In the genomic region with DNA sequence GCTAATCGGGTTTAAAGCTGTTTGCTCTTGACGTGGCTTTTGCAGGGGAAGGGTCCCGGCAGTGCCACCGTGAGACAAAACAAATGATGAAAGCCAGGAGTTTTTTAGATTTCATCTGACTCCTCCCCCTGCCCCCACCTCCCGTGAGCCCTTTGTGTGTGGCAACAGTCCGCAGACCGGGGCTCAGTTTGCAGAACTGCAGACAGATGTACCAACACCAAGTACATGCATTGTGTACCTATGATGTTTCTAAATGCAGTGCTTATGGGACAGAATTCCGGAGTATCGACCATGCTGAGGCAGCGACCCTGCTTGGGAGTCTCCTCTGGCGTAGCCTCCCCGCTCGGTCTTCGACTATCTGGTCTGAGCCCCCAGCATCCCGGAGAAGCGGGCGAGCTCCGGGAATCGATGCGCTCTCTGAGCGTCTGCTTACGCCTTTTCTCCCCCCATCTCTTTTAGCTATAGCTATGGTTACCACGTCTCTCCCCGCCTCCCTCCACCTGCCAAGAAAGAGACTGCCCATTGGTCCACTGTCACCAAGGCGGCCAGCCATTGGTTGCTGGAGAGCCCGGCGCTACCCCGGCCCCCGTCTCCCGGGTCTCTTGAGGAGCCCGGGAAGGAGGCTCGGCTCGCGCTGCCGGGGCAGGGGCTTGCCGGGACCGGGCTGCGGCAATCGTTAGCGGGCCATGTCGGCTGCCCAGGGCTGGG, we compare ENCODE assay signal across 8 mouse cellular contexts. TPM values are rescaled to one million over a fixed set of nuclear protein-coding genes. Genes with fewer than 3 reads are reported as not detected.
A peak's percentile ranks its signal among the peaks of the same experiment; 100 is the strongest.
DNase-seq lines count a peak whose midpoint lies in the region; ATAC-seq lines count a peak whose summit lies in the region.

A gene (plus strand): TSS at position 561 of the 708 bp plus-strand sequence.

- no peaks in the 10 kb centered on the region for H3K9me3 ChIP-seq in lung, embryonic 16.5 days (ENCODE audit: control insufficient read depth, low read length)

- WGBS in lung, embryonic 16.5 days = under 1% methylated on average over 41 of the region's 41 CpGs

- no peaks in the 10 kb centered on the region; the same call in 1 of the 2 replicates for H3K4me1 ChIP-seq in lung, embryonic 16.5 days (replicated peaks; ENCODE audit: control insufficient read depth, insufficient read depth, low read length)

- peak within 1 kb of the TSS; percentile 83 for H3K4me3 ChIP-seq in lung, embryonic 16.5 days (ENCODE audit: low read length)

- H3K4me2 ChIP-seq in lung, embryonic 16.5 days (ENCODE audit: low read depth, low read length) = peak within 1 kb of the TSS; percentile 65

- H3K9ac ChIP-seq in lung, embryonic 16.5 days (ENCODE audit: low read length) = peak within 1 kb of the TSS; percentile 87

- ATAC-seq in hematopoietic stem cell, adult 5-6 weeks (replicated peaks in 1 of 2; ENCODE audit: insufficient read depth in 1 of 2, low FRiP score in 2 of 2, low TSS enrichment in 1 of 2, low read depth in 1 of 2, poor library complexity in 2 of 2, severe bottlenecking in 2 of 2) = peak; percentile 96
- peak; percentile 100 for ATAC-seq in lung, embryonic 16.5 days (ENCODE audit: low read depth)

- no peaks in the 10 kb centered on the region for H3K27me3 ChIP-seq in lung, embryonic 16.5 days (ENCODE audit: control insufficient read depth, insufficient read depth, low read depth, low read length)

- H3K27ac ChIP-seq in lung, embryonic 16.5 days (ENCODE audit: low read length) = peak within 1 kb of the TSS; percentile 96

- H3K36me3 ChIP-seq in lung, embryonic 16.5 days (ENCODE audit: control insufficient read depth, insufficient read depth, low read length) = no peaks in the 10 kb centered on the region

- peak; percentile 98 for DNase-seq in MEL-GATA-1-ER (ENCODE audit: extremely low read depth, low read depth)
- peak; percentile 100 for DNase-seq in cerebellum, adult 8-10 months
- peak; percentile 100 for DNase-seq in forelimb bud, embryonic 11.5 days (ENCODE audit: low read depth, low spot score)
- DNase-seq in layer of hippocampus, adult 9-10 months (ENCODE audit: low spot score) = peak; percentile 98
- peak; percentile 100 for DNase-seq in ovary, postnatal 10 days (ENCODE audit: low spot score)
- peak; percentile 99 to 100 for DNase-seq in thymus, postnatal 10 days (ENCODE audit: low spot score in 2 of 2)

RNA-seq across cellular contexts. Expression of the gene that starts here (rescaled TPM):
- total RNA-seq in hematopoietic stem cell, adult 5-6 weeks (2017) = 46.0 and 57.0 TPM in 2 replicates
- polyA plus RNA-seq in lung, embryonic 16.5 days (2015; fragmentation: Nextera tagmentation; extraction: Ambion mirVana) = 19.3 and 22.6 TPM in 2 replicates

Comparison
In these comparisons a context has a peak if more than half of its experiments do, and no peak if none do; other contexts are left out.
1. Peak in every context shown above with its lines: DNase-seq, ATAC-seq, H3K4me3 ChIP-seq and H3K27ac ChIP-seq.